Mouse (Mus musculus) embryo, embryonic 9.5 days (tissue): Measurements from ENCODE around the gene Cyp19a1.

Source experiments
- DNase-seq: peaks from one replicate; pipeline ENCODE4 v3.0.0-alpha.2; 2017; ENCODE audit errors: extremely low spot score

Gene Cyp19a1

DNA sequence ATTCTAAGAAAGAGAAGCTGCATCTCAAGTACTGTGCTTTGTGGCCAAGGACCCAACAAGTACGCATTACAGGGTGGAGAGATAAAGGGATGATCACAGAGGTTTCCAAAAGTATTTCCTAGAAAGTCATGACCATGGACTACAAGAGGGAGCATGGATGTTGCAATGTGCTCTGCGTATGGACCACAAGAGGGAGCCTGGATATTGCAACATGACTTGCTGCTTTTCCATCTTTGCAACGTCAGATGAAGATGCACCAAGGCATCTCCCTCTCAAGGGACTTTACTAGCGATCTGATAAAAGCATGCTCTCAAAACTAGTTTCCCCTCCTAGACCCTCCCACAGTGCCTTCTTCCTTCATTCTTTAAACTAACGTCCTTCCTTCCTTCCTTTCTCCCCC lies 98.4 kb downstream of the Cyp19a1 start:
- no peak for DNase-seq

DNA sequence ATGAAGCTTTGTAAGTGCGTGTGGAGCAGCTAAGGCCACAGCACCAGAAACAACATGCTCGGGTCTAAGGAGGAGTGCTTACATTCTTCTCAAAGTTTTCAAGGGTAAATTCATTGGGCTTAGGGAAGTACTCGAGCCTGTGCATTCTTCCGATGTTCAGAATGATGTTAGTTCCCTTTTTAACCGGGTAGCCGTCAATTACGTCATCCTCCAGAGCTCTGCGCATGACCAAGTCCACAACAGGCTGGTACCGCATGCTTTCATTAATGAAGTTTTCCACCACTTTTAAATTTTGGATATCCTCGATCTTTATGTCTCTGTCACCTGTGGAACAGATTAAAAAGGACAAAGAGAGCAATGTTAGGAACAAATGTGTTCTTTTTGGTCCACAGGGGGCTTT lies 99.5 kb downstream of the Cyp19a1 start:
- no peak for DNase-seq

DNA sequence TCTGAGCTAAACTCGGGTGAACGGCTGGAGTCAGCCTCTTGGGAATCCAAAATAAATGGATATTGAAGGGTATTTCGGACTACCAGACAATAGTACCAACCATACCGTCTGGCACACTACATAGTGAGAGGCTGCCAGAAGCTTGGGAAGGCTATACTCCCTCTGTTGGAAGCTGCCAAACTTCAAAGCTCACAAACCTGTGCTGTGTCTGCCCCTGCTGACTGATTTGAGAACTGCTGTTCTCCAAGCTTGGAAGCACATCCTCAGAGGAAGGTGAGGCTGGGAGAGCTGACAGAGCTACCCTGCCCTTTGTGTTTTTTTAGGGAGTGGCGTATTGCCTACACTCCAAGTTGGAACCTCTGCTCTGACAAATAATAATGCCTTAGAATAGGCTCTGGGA lies 104.8 kb downstream of the Cyp19a1 start:
- DNase-seq, result no peak

DNA sequence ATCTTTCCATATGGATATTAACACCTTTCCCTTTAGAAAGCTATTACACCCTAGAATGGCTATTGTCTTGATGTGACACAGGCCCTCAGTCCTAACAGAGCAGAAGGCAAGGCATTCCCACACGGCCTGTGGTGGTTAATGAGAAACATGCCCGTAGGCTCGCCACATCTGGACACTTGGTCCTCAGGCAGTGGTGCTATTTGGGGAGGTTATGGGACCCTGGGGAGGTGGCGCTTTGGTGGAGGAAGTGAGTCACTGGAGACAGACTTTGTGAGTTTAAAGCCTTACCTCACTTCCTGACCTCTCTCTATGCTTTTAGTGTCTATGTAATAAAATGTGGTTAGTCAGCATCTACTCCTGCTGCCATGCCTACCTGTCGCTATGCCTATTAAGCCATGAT lies 114.2 kb downstream of the Cyp19a1 start:
- DNase-seq, result peak; percentile 8

DNA sequence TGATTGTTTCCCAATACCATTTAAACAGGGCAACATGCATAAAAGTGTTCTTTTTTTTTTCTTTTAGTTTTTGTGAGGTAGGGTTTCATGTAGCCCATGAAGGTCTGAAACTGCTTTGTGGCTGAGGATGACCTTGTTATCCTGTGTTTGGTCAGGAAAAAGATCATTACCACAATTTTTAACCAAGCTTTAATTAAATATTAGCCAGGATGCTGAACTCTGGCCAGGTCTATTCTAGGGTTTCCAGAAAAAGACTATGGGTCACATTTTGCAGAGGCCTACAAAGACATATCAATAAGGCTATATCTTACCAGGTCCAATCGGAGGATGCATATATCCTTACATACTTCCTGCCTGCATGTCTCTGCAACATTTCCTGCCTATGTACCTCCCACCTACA lies 128.7 kb downstream of the Cyp19a1 start:
- DNase-seq, result no peak
